Mouse (Mus musculus): Measurements from ENCODE around the gene Bcat1. TPM values are rescaled to one million over a fixed set of nuclear protein-coding genes. Genes with fewer than 3 reads are reported as not detected.

Bcat1 gene
- total and polyA plus RNA-seq, 3 experiments, result 0.11 TPM; not detected in 2

GRCm38 (mm10) chr6:145001493-145001892 lies 74.5 kb downstream of the Bcat1 start:
- no peak for TF ChIP-seq GATA1 (IDR thresholded peaks at IDR 0.05; ENCODE audit: borderline replicate concordance, low read length)
- no peak for TF ChIP-seq POLR2AphosphoS5 (IDR thresholded peaks at IDR 0.05; ENCODE audit: insufficient replicate concordance, low read depth, low read length)
- TF ChIP-seq GATA2 (IDR thresholded peaks at IDR 0.05; ENCODE audit: borderline replicate concordance, low read depth, low read length), result no peak
- TF ChIP-seq TAL1 (conservative IDR thresholded peaks at IDR 0.05; ENCODE audit: low read depth, low read length), result no peak
- TF ChIP-seq CTCF (IDR thresholded peaks at IDR 0.05; ENCODE audit: low read depth, low read length), result no peak
- no peaks in the 10 kb centered on the region for H3K36me3 ChIP-seq (replicated peaks)
- ATAC-seq (ENCODE audit: extremely low read depth, insufficient number of reproducible peaks, low FRiP score, poor library complexity, severe bottlenecking) (no peak), DNase-seq (ENCODE audit: low spot score) (no peak)
- H3K9me3 ChIP-seq (replicated peaks), result peaks cover 44% of the 10 kb centered on the region
- H3K27me3 ChIP-seq (ENCODE audit: insufficient read depth, low read length), result no peaks in the 10 kb centered on the region
- H3K4me1 ChIP-seq (ENCODE audit: insufficient read depth, low read depth, low read length), result no peaks in the 10 kb centered on the region
- H3K4me3 ChIP-seq (ENCODE audit: low read depth, low read length), result no peak overlapping the region

GRCm38 (mm10) chr6:144997229-144997628 lies 78.8 kb downstream of the Bcat1 start:
- DNase-seq (ENCODE audit: low spot score) (no peak), ATAC-seq (ENCODE audit: extremely low read depth, insufficient number of reproducible peaks, low FRiP score, poor library complexity, severe bottlenecking) (no peak)
- TF ChIP-seq TAL1 (conservative IDR thresholded peaks at IDR 0.05; ENCODE audit: low read depth, low read length) (no peak), CTCF (IDR thresholded peaks at IDR 0.05; ENCODE audit: low read depth, low read length) (no peak), GATA1 (IDR thresholded peaks at IDR 0.05; ENCODE audit: borderline replicate concordance, low read length) (no peak), GATA2 (IDR thresholded peaks at IDR 0.05; ENCODE audit: borderline replicate concordance, low read depth, low read length) (no peak), POLR2AphosphoS5 (IDR thresholded peaks at IDR 0.05; ENCODE audit: insufficient replicate concordance, low read depth, low read length) (no peak)
- Histone ChIP-seq H3K4me1 (ENCODE audit: insufficient read depth, low read depth, low read length) (no peaks in the 10 kb centered on the region), H3K4me3 (ENCODE audit: low read depth, low read length) (no peak overlapping the region), H3K36me3 (replicated peaks) (no peaks in the 10 kb centered on the region), H3K9me3 (replicated peaks) (peaks cover 60% of the 10 kb centered on the region), H3K27me3 (ENCODE audit: insufficient read depth, low read length) (no peaks in the 10 kb centered on the region)

GRCm38 (mm10) chr6:144992111-144992510 lies 83.9 kb downstream of the Bcat1 start:
- H3K36me3 ChIP-seq (replicated peaks), result no peaks in the 10 kb centered on the region
- H3K9me3 ChIP-seq (replicated peaks), result peaks cover 66% of the 10 kb centered on the region
- H3K4me1 ChIP-seq (ENCODE audit: insufficient read depth, low read depth, low read length), result no peaks in the 10 kb centered on the region
- no peaks in the 10 kb centered on the region for H3K27me3 ChIP-seq (ENCODE audit: insufficient read depth, low read length)
- ATAC-seq (ENCODE audit: extremely low read depth, insufficient number of reproducible peaks, low FRiP score, poor library complexity, severe bottlenecking) (no peak), DNase-seq (ENCODE audit: low spot score) (no peak)
- TF ChIP-seq GATA1 (IDR thresholded peaks at IDR 0.05; ENCODE audit: borderline replicate concordance, low read length), result no peak
- no peak for TF ChIP-seq CTCF (IDR thresholded peaks at IDR 0.05; ENCODE audit: low read depth, low read length)
- no peak overlapping the region for H3K4me3 ChIP-seq (ENCODE audit: low read depth, low read length)

DNA sequence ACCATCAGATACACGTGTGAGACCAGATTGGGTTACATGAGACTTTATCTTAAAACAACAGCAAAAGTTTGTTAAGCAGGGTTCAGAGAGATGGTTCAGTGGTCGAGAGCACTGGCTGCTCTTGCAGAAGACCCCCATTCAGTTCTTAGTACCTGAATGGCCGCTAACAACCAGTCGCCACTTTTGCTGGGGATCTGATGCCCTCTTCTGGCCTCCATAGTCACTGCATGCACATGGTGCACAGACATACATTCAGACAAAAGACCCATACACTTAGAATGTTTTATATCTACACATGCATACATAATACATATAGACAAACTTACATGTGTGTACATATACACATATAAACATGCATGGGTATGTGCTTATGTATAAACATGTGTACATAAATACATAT lies 86.8 kb downstream of the Bcat1 start:
- no peaks in the 10 kb centered on the region for H3K36me3 ChIP-seq (replicated peaks)
- peaks cover 69% of the 10 kb centered on the region for H3K9me3 ChIP-seq (replicated peaks)
- no peaks in the 10 kb centered on the region for H3K4me1 ChIP-seq (ENCODE audit: insufficient read depth, low read depth, low read length)
- H3K27me3 ChIP-seq (ENCODE audit: insufficient read depth, low read length), result no peaks in the 10 kb centered on the region
- DNase-seq (ENCODE audit: low spot score) (no peak), ATAC-seq (ENCODE audit: extremely low read depth, insufficient number of reproducible peaks, low FRiP score, poor library complexity, severe bottlenecking) (no peak)
- TF ChIP-seq TAL1 (conservative IDR thresholded peaks at IDR 0.05; ENCODE audit: low read depth, low read length) (no peak), POLR2AphosphoS5 (IDR thresholded peaks at IDR 0.05; ENCODE audit: insufficient replicate concordance, low read depth, low read length) (no peak), CTCF (IDR thresholded peaks at IDR 0.05; ENCODE audit: low read depth, low read length) (no peak), GATA2 (IDR thresholded peaks at IDR 0.05; ENCODE audit: borderline replicate concordance, low read depth, low read length) (no peak), GATA1 (IDR thresholded peaks at IDR 0.05; ENCODE audit: borderline replicate concordance, low read length) (no peak)
- no peak overlapping the region for H3K4me3 ChIP-seq (ENCODE audit: low read depth, low read length)

DNA sequence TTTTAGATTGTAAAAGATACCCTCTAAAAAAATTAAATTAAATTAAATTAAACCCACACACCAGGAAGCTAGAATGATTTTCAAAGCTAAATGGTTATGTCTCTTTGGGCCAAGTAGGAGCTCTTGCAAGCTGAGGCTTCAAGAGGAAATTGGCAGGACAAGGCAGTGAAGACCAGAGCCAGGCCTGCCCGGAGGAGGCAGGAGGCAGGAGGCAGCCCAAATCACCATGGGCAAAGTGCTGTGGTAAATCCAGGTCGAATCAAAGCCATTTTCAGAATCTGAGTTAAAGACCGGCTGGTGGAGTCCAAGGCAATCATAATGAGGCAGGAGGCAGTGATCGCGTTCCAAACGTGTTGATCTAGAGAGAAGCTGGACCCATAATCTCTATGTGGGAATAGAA lies 88.3 kb downstream of the Bcat1 start:
- no peaks in the 10 kb centered on the region for H3K36me3 ChIP-seq (replicated peaks)

DNA sequence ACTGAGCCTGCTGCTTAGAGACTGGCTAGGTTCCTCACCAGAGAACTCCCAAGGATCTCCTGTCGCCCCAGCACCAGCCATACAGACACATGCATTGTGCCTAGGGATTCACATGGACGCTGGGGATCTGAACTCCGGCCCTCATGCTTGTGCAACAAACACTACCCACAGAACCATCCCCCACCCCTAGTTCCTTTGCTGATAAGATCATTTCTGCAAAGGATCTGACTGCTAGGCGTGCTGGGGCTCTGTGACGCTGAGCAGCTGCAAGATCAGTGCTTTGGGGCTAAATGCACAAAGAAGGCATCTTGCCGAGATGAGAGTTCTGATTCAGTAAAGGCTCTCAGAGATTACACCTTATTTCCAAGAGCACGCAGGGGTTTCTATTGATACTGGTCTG lies 88.8 kb downstream of the Bcat1 start:
- ATAC-seq (ENCODE audit: extremely low read depth, insufficient number of reproducible peaks, low FRiP score, poor library complexity, severe bottlenecking), result no peak
- H3K27me3 ChIP-seq (ENCODE audit: insufficient read depth, low read length), result no peaks in the 10 kb centered on the region
- H3K4me1 ChIP-seq (ENCODE audit: insufficient read depth, low read depth, low read length), result no peaks in the 10 kb centered on the region
- H3K4me3 ChIP-seq (ENCODE audit: low read depth, low read length), result no peak overlapping the region
- peaks cover 58% of the 10 kb centered on the region for H3K9me3 ChIP-seq (replicated peaks)
- no peaks in the 10 kb centered on the region for H3K36me3 ChIP-seq (replicated peaks)
- DNase-seq (ENCODE audit: low spot score), result no peak
- no peak for TF ChIP-seq POLR2AphosphoS5 (IDR thresholded peaks at IDR 0.05; ENCODE audit: insufficient replicate concordance, low read depth, low read length)
- TF ChIP-seq CTCF (IDR thresholded peaks at IDR 0.05; ENCODE audit: low read depth, low read length), result no peak
- TF ChIP-seq GATA1 (IDR thresholded peaks at IDR 0.05; ENCODE audit: borderline replicate concordance, low read length), result no peak
- no peak for TF ChIP-seq GATA2 (IDR thresholded peaks at IDR 0.05; ENCODE audit: borderline replicate concordance, low read depth, low read length)

More for the DNA sequence above, 88.3 kb downstream of the Bcat1 start:
- Histone ChIP-seq H3K4me3 (ENCODE audit: low read depth, low read length) (no peak overlapping the region), H3K27me3 (ENCODE audit: insufficient read depth, low read length) (no peaks in the 10 kb centered on the region), H3K9me3 (replicated peaks) (peaks cover 60% of the 10 kb centered on the region), H3K4me1 (ENCODE audit: insufficient read depth, low read depth, low read length) (no peaks in the 10 kb centered on the region)
- no peak for ATAC-seq (ENCODE audit: extremely low read depth, insufficient number of reproducible peaks, low FRiP score, poor library complexity, severe bottlenecking)
- TF ChIP-seq GATA1 (IDR thresholded peaks at IDR 0.05; ENCODE audit: borderline replicate concordance, low read length) (no peak), GATA2 (IDR thresholded peaks at IDR 0.05; ENCODE audit: borderline replicate concordance, low read depth, low read length) (no peak), CTCF (IDR thresholded peaks at IDR 0.05; ENCODE audit: low read depth, low read length) (no peak), TAL1 (conservative IDR thresholded peaks at IDR 0.05; ENCODE audit: low read depth, low read length) (no peak), POLR2AphosphoS5 (IDR thresholded peaks at IDR 0.05; ENCODE audit: insufficient replicate concordance, low read depth, low read length) (no peak)
- no peak for DNase-seq (ENCODE audit: low spot score)

GRCm38 (mm10) chr6:144984221-144984620 lies 91.8 kb downstream of the Bcat1 start:
- Histone ChIP-seq H3K36me3 (replicated peaks) (no peaks in the 10 kb centered on the region), H3K27me3 (ENCODE audit: insufficient read depth, low read length) (no peaks in the 10 kb centered on the region), H3K9me3 (replicated peaks) (peaks cover 40% of the 10 kb centered on the region), H3K4me3 (ENCODE audit: low read depth, low read length) (no peak overlapping the region), H3K4me1 (ENCODE audit: insufficient read depth, low read depth, low read length) (no peaks in the 10 kb centered on the region)
- DNase-seq (ENCODE audit: low spot score), result no peak
- TF ChIP-seq GATA2 (IDR thresholded peaks at IDR 0.05; ENCODE audit: borderline replicate concordance, low read depth, low read length) (no peak), TAL1 (conservative IDR thresholded peaks at IDR 0.05; ENCODE audit: low read depth, low read length) (no peak), CTCF (IDR thresholded peaks at IDR 0.05; ENCODE audit: low read depth, low read length) (no peak), GATA1 (IDR thresholded peaks at IDR 0.05; ENCODE audit: borderline replicate concordance, low read length) (no peak), POLR2AphosphoS5 (IDR thresholded peaks at IDR 0.05; ENCODE audit: insufficient replicate concordance, low read depth, low read length) (no peak)
- no peak for ATAC-seq (ENCODE audit: extremely low read depth, insufficient number of reproducible peaks, low FRiP score, poor library complexity, severe bottlenecking)

Data from G1E (cell line).